Mouse (Mus musculus): ENCODE measurements around the gene Tmem179b. TPM values are rescaled to one million over a fixed set of nuclear protein-coding genes. Genes with fewer than 3 reads are reported as not detected.

Tmem179b gene
- polyA plus RNA-seq, 1 experiment: 29.0 TPM

DNA sequence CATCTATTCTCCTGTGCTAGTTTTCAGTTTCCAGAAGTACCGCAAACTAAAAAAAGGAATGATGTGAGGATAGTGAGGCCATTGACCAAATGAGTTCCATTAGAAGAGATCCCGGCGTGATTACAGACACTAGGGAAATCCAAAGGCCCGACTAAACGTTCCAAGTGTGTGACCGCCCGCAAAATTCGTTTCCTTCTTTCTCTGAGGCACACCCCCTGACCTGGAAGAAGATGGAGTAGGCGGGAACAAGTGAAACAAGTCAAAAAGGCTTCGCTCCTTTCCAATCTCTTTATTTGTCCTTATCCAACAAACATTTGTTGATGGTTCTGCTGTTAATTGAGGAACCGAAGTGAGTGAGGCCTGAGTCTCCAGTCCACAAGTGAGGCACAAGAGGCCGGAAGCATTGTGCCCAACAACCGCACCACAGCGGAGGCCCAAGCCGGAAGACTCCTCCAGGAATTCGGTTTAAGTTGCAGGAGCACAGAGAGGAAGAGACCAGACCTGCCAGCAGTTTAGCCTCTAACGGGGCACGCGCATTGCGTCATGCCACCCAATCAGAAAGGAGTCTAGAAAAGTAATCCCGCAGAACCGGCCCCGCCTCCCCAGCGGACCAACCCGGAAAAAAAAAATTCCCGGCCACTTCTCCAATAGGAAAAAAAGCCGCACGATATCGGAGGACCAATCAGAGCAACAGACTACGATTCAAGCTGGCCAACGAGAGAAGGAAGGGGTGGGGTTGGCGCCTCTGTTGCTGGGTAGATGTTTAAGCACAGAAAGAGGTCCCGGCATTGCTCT, 44.7 kb upstream of the Tmem179b start, which contains the start of gene Ttc9c:
Gene Ttc9c (minus strand): TSS at position 533 of the 795 bp plus-strand sequence.
- H3K27me3 ChIP-seq (ENCODE audit: control insufficient read depth, insufficient read depth, low read length, poor library complexity, severe bottlenecking): no peaks in the 10 kb centered on the region
- peak within 1 kb of the TSS; percentile 96 for H3K27ac ChIP-seq (ENCODE audit: insufficient read depth, low read length)
- H3K9me3 ChIP-seq (replicated peaks; ENCODE audit: control insufficient read depth, insufficient read depth, low read length, poor library complexity, severe bottlenecking): no peaks in the 10 kb centered on the region
- H3K9ac ChIP-seq (ENCODE audit: low read depth, poor library complexity, severe bottlenecking): peak within 1 kb of the TSS; percentile 91
- H3K4me1 ChIP-seq (ENCODE audit: control insufficient read depth, insufficient read depth, low read length): peaks cover 2% of the 10 kb centered on the region
- peak within 1 kb of the TSS; percentile 92 for H3K4me3 ChIP-seq (ENCODE audit: low read depth, low read length)
- peak; percentile 80 for TF ChIP-seq POLR2A (IDR thresholded peaks at IDR 0.05; ENCODE audit: insufficient read depth, low read length)
- 0 out of 2 replicates have a peak, but pooled peaks have one; percentile 18 for TF ChIP-seq EP300 (IDR thresholded peaks at IDR 0.05; ENCODE audit: insufficient read depth, low read depth, low read length)
- no peak for TF ChIP-seq CTCF (IDR thresholded peaks at IDR 0.05; ENCODE audit: low read depth, low read length)
- H3K36me3 ChIP-seq (ENCODE audit: control insufficient read depth, insufficient read depth, low read length, poor library complexity, severe bottlenecking): peaks cover 42% of the 10 kb centered on the region

DNA sequence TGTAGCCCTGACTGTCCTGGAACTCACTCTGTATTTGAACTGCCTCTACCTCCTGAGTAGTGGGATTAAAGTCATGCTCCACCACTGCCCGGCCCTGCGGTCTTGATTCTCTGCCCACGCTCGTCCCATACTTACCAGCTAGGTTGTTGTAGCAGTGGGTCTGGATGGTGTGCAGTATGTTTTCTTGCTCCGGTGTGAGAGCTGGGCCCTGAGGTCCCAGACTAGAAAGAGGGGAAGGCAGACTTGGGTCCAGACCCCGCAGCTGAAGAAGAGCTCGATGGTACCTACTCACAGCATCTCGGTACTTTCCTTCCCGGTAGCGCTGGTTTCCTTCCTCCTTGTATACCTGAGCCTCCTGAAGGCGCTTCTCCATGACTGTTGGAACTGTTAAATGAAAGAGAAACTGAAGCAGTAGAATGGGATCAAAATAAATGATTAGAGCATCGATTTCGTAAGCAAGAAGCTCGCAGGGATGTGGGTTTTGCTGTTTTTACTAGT, 44.1 kb upstream of the Tmem179b start:
- Histone ChIP-seq H3K9me3 (replicated peaks; ENCODE audit: control insufficient read depth, insufficient read depth, low read length, poor library complexity, severe bottlenecking) (no peaks in the 10 kb centered on the region), H3K4me3 (ENCODE audit: low read depth, low read length) (peak overlapping the region; percentile 92), H3K27ac (ENCODE audit: insufficient read depth, low read length) (peak overlapping the region; percentile 96), H3K36me3 (ENCODE audit: control insufficient read depth, insufficient read depth, low read length, poor library complexity, severe bottlenecking) (peaks cover 38% of the 10 kb centered on the region), H3K9ac (ENCODE audit: low read depth, poor library complexity, severe bottlenecking) (peak overlapping the region; percentile 88), H3K4me1 (ENCODE audit: control insufficient read depth, insufficient read depth, low read length) (peaks cover 2% of the 10 kb centered on the region), H3K27me3 (ENCODE audit: control insufficient read depth, insufficient read depth, low read length, poor library complexity, severe bottlenecking) (no peaks in the 10 kb centered on the region)
- no peak for TF ChIP-seq POLR2A (IDR thresholded peaks at IDR 0.05; ENCODE audit: insufficient read depth, low read length)

DNA sequence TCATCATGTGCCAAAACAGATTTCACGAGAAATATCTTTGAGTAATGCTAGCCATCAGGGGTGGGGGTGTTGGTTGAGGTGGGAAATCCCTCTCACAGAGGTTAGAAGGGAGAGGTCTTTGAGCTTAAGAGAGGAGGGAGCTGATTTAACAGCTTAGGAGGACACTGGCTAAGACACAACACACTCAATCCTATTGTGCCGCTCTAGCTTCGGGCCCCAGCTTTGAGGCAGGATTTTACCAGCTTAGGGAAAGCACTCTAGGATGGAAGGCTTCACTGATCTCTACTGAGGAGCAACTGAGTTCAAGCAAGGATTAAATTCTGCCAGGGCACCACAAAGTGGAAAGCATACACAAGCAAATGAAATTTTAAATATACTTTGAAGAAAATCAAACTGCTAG, 42.7 kb upstream of the Tmem179b start:
- Histone ChIP-seq H3K4me3 (ENCODE audit: low read depth, low read length) (no peak overlapping the region), H3K9ac (ENCODE audit: low read depth, poor library complexity, severe bottlenecking) (0 out of 2 replicates have a peak overlapping the region, but pooled peaks have one; percentile 49), H3K9me3 (replicated peaks; ENCODE audit: control insufficient read depth, insufficient read depth, low read length, poor library complexity, severe bottlenecking) (no peaks in the 10 kb centered on the region), H3K27ac (ENCODE audit: insufficient read depth, low read length) (no peak overlapping the region), H3K36me3 (ENCODE audit: control insufficient read depth, insufficient read depth, low read length, poor library complexity, severe bottlenecking) (peaks cover 43% of the 10 kb centered on the region), H3K4me1 (ENCODE audit: control insufficient read depth, insufficient read depth, low read length) (peaks cover 2% of the 10 kb centered on the region), H3K27me3 (ENCODE audit: control insufficient read depth, insufficient read depth, low read length, poor library complexity, severe bottlenecking) (no peaks in the 10 kb centered on the region)
- TF ChIP-seq EP300 (IDR thresholded peaks at IDR 0.05; ENCODE audit: insufficient read depth, low read depth, low read length) (no peak), CTCF (IDR thresholded peaks at IDR 0.05; ENCODE audit: low read depth, low read length) (no peak), POLR2A (IDR thresholded peaks at IDR 0.05; ENCODE audit: insufficient read depth, low read length) (no peak)

DNA sequence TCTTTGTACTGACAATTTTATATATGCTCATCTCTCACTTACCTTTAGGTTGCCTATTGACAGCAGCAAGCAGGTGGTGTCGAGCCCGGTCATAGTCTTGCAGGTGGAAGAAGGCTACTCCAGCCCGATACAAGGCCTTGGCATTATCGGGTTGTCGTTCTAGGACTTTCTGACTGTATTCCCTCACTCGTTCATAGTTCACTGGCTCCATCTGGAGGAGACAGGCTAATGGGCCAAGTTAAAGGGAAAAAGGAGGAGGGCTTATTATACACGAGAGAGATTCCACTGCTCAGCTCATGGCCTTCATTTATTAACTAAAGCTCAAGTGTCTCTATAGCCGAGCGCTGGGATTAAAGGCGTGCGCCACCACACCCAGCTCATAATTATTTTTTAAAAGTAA, 41.5 kb upstream of the Tmem179b start:
- Histone ChIP-seq H3K4me1 (ENCODE audit: control insufficient read depth, insufficient read depth, low read length) (no peaks in the 10 kb centered on the region), H3K9me3 (replicated peaks; ENCODE audit: control insufficient read depth, insufficient read depth, low read length, poor library complexity, severe bottlenecking) (no peaks in the 10 kb centered on the region), H3K9ac (ENCODE audit: low read depth, poor library complexity, severe bottlenecking) (no peak overlapping the region), H3K27me3 (ENCODE audit: control insufficient read depth, insufficient read depth, low read length, poor library complexity, severe bottlenecking) (no peaks in the 10 kb centered on the region), H3K4me3 (ENCODE audit: low read depth, low read length) (no peak overlapping the region), H3K27ac (ENCODE audit: insufficient read depth, low read length) (no peak overlapping the region), H3K36me3 (ENCODE audit: control insufficient read depth, insufficient read depth, low read length, poor library complexity, severe bottlenecking) (peaks cover 52% of the 10 kb centered on the region)
- TF ChIP-seq CTCF (IDR thresholded peaks at IDR 0.05; ENCODE audit: low read depth, low read length): no peak
- no peak for TF ChIP-seq POLR2A (IDR thresholded peaks at IDR 0.05; ENCODE audit: insufficient read depth, low read length)
- TF ChIP-seq EP300 (IDR thresholded peaks at IDR 0.05; ENCODE audit: insufficient read depth, low read depth, low read length): no peak

DNA sequence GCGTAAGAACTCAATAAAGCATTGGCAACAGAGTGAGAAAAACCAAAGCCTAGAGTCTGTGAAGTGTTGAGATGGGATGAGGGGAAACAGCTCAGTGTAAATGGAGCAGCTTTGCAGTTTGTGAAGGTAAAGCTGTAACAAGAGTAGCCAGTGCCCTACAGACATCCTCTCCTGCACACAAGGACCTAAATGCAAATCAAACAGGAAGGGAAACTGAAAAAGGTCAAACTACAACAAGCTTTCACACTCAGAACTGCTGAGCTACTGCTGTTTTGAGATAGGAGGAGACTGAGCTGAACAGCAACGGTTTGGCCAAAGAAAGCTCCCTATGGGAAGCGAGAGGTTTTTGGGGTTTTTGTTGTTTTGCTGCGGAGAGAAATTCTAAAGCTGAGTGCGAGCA, 32.5 kb upstream of the Tmem179b start:
- TF ChIP-seq CTCF (IDR thresholded peaks at IDR 0.05; ENCODE audit: low read depth, low read length) (no peak), POLR2A (IDR thresholded peaks at IDR 0.05; ENCODE audit: insufficient read depth, low read length) (no peak), EP300 (IDR thresholded peaks at IDR 0.05; ENCODE audit: insufficient read depth, low read depth, low read length) (no peak)
- Histone ChIP-seq H3K9ac (ENCODE audit: low read depth, poor library complexity, severe bottlenecking) (0 out of 2 replicates have a peak overlapping the region, but pooled peaks have one; percentile 26), H3K4me3 (ENCODE audit: low read depth, low read length) (no peak overlapping the region), H3K9me3 (replicated peaks; ENCODE audit: control insufficient read depth, insufficient read depth, low read length, poor library complexity, severe bottlenecking) (no peaks in the 10 kb centered on the region), H3K27ac (ENCODE audit: insufficient read depth, low read length) (peak overlapping the region; percentile 87), H3K27me3 (ENCODE audit: control insufficient read depth, insufficient read depth, low read length, poor library complexity, severe bottlenecking) (no peaks in the 10 kb centered on the region), H3K4me1 (ENCODE audit: control insufficient read depth, insufficient read depth, low read length) (no peaks in the 10 kb centered on the region), H3K36me3 (ENCODE audit: control insufficient read depth, insufficient read depth, low read length, poor library complexity, severe bottlenecking) (peaks cover 37% of the 10 kb centered on the region)

Data from ES-Bruce4 (cell line).